Mouse (Mus musculus): ENCODE results near the gene Cavin1.

The Cavin1 gene

GRCm38 (mm10) chr11:100981236-100981635, 10.5 kb upstream of the Cavin1 start:
- no peak for DNase-seq (ENCODE audit: low read depth)

DNA sequence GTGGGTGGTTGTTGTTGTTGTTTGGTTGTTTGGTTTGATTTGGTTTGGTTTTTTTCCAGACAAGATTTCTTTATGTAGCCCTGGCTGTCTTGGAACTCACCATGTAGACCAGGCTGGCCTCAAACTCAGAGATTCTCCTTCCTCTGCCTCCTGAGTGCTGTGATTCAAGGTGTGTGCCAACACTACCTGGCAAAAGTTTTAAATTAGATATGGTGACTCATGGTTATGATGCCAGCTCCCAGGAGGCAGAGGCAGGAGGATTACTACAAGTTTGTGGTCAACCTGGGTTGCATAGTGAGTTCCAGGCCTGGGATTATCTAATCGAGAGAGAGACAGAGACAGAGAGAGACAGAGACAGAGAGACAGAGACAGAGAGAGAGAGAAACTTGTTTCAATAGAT, 9.8 kb upstream of the Cavin1 start:
- DNase-seq (ENCODE audit: low read depth) = peak; percentile 52

DNA sequence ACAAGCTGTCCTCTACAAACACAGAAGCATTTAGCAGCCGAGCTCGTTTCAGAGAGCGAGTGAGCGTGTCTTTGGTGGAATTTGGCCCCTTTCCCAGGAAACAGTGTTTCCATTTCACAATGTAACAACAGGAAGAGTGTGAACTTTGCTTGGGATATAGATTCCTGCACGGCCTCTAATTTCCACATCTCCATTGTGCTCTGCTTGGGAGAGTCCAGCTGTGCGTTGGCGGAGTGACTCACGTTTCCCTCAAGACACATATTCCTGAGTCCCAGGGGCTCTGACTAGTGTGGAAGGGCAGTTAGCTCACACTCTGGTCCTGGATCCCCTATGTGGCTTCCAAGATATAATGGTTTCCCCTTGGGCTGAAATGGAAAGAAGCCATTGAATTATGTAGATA, 9.2 kb upstream of the Cavin1 start:
- DNase-seq (ENCODE audit: low read depth) = peak; percentile 96

DNA sequence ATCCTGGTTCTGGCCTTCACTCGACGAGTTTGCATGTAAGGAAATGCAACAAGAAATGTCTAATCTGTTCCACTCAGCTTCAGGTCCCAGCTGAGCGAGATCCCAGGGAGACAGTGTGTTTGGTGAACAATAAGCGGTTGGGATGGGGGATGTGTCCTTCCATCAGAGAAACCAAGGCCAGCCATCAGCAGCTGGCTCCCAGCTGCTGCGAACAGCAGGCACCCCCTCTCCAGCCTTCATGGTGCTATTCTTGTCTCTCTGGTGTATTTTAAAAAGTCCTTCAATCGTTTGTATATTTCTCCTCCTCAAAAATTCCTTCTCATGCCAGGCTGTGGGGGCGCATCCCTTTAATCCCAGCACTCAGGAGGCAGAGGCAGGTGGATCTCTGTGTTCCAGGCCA, 4.6 kb upstream of the Cavin1 start:
- peak; percentile 37 for DNase-seq (ENCODE audit: low read depth)

DNA sequence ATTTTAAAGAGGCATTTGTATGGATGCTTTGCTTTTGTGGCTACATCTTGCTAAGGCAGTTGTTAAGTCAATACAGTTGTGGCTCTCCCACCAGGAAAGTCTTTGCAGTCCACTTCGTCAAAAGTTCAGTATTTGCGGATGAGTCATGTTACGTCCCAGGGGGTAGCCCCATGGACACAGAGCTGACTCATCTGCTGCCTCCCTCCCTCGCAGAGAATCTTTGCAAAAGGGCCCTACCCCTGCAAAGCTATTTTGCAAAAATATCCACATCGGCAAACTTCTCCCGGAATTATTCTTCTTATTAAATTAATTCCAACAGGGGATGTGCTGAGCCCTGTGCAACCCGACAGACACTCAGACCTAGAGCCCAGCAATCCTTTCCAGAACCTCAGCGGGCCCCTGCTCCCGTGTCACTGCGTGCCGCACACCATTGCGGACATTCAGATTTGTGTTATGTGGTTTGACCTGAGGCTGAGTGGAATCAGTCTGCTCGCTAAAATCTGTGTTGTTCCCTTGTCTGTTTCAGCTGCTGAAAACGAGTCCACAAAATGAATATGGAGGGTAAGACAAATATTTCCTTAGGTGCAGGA, 3.8 kb upstream of the Cavin1 start:
- DNase-seq (ENCODE audit: low read depth) = peak; percentile 94

- DNase-seq (ENCODE audit: low read depth) = no peak
These were observed 2.6 kb upstream of the Cavin1 start for GRCm38 (mm10) chr11:100973245-100973644.

- no peak for DNase-seq (ENCODE audit: low read depth)
These were observed 768 bp upstream of the Cavin1 start for GRCm38 (mm10) chr11:100971455-100971854.

- DNase-seq (ENCODE audit: low read depth) = peak; percentile 92
These were observed 737 bp downstream of the Cavin1 start for GRCm38 (mm10) chr11:100969744-100970556.

- peak; percentile 61 for DNase-seq (ENCODE audit: low read depth)
These were observed 1.4 kb downstream of the Cavin1 start for GRCm38 (mm10) chr11:100969189-100969743.

DNA sequence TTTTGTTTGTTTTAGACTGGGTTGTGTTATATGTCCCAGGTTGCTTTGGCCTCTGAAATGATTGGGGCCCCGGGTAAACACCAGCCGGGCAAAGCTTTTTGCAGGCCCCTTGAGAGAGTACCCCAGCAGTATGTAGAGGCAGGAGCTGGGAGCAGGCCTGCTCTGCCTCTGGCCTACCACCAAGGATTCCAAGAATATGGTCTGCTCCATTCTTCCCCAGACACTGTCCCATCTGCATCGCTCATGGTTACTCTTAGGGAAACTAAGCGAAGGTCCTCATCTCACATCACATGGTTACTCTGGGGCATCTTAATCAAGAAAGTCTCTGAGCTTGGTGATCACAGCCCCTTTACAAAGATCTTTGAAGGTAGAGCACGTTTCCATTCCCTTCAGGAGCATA, 2.2 kb downstream of the Cavin1 start:
- DNase-seq (ENCODE audit: low read depth) = no peak

DNA sequence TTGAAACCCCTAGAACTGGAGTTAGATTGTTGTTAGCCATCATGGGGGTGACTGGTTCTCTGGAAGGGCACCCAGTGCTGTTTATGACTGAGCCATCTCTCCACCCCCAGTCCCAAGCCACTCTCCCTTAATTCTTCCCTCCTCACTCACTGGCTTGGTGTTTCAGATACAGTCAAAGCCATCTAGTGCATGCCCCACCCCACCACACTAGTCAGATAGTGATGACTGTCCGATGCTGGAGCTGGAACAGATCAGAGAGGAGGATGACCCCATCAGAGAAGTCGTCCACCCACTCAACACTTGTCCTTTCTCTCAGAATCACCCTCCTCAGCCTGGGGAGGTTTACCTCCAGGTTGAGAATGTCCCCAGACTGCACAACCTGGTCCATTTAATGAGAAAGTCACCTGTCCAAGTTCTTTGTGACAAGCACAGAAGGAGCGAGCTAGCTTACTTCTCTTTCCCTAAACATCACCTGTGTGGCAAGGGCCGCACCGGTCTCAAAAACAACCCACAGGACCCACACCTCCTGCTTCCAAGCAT, 2.7 kb downstream of the Cavin1 start:
- no peak for DNase-seq (ENCODE audit: low read depth)

- peak; percentile 35 for DNase-seq (ENCODE audit: low read depth)
These were observed 3.3 kb downstream of the Cavin1 start for GRCm38 (mm10) chr11:100967376-100967775.

- DNase-seq (ENCODE audit: low read depth) = no peak
These were observed 4.9 kb downstream of the Cavin1 start for GRCm38 (mm10) chr11:100965760-100966159.

DNA sequence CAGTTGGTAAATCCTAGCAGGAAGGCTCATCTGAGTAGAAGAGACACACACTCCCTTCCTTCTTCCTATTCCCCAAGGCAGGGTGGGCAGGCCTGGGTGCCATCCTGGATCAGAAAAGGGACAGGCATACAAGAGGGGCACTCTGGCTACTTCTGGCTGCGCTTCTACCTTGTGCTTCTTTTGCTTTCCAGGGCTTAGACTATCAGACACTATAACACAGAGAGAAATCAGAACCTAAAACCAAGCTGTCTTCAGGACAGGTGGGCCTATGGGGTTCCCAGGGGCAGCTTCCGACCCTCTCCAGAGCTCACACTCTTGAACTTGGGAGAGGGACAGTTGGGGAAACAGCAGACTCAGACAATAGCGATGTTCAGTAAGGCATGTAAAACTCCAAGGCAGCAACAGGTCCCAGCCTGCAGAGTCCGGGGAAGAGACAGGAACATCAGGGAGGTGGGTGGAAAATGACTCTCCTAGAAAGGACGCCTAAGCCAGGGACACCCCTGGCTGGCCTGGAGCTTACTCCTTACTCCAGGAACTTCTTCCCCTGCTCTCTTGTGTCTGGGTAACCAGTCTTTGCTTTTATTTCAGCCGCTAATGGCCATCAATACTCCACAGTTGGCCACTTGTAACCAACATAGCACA, 5.7 kb downstream of the Cavin1 start:
- DNase-seq (ENCODE audit: low read depth) = no peak

- no peak for DNase-seq (ENCODE audit: low read depth)
These were observed 6.5 kb downstream of the Cavin1 start for GRCm38 (mm10) chr11:100964180-100964579.

DNA sequence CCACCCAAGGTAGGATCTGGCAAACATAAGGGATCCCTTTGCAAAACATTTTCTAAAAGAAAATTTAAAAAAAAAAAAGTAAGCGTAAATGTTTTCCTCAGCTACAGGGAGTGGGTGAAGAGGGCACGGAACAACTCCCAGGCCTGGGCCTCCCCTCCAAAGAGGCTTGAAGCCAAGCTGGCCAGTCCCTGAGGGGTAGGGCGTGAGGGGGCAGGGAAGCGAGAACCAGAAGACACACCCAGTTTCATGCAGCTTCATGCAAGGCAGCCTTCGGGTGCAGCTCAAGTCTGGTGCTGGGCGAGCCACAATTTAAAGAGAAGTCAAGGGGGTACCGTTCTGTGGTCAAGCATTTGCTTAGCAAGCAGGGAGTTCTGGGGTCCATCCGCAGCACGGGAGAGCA, 7.0 kb downstream of the Cavin1 start:
- peak; percentile 84 for DNase-seq (ENCODE audit: low read depth)

- peak; percentile 94 for DNase-seq (ENCODE audit: low read depth)
These were observed 8.2 kb downstream of the Cavin1 start for GRCm38 (mm10) chr11:100962371-100962911.

DNA sequence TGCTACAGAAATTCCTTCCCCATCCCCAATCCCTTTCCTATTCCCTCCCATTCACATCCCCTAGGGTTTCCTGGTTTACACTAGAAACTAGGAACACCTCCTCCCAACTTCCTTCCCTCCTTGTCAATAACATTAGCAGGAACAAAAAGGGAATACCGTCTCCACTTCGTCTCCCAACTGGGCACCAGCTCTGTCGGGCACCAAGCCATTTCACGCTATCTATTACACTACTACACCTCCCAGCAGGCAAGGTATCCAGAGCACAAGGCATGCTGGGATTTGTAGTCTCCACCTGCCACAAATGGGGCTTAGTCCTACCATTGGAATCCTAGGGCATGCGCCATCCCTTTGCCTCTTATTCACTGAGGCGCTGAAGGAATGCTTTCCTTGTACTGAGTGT, 10.1 kb downstream of the Cavin1 start:
- DNase-seq (ENCODE audit: low read depth) = peak; percentile 62

GRCm38 (mm10) chr11:100959826-100960225, 10.9 kb downstream of the Cavin1 start:
- DNase-seq (ENCODE audit: low read depth) = no peak

GRCm38 (mm10) chr11:100959464-100959810, 11.2 kb downstream of the Cavin1 start:
- peak; percentile 83 for DNase-seq (ENCODE audit: low read depth)

GRCm38 (mm10) chr11:100958613-100959463, 11.8 kb downstream of the Cavin1 start:
- DNase-seq (ENCODE audit: low read depth) = no peak

Data from NIH3T3 (cell line).